Mouse (Mus musculus): ENCODE results near the gene Rnf24.
"Not testable (repeated sequence)": the region's sequence is repeated elsewhere in the genome, so short reads cannot be mapped to it uniquely, and the experiment has no call there.

Rnf24 gene

GRCm38 (mm10) chr2:131330548-131330947 lies 22.1 kb downstream of the Rnf24 start:
- DNase-seq: no peak

- peak; percentile 83 for DNase-seq
These were observed 23.7 kb downstream of the Rnf24 start for GRCm38 (mm10) chr2:131328981-131329380.

- no peak for DNase-seq
These were observed 26.6 kb downstream of the Rnf24 start for GRCm38 (mm10) chr2:131326044-131326443.

- DNase-seq: no peak
These were observed 29.0 kb downstream of the Rnf24 start for GRCm38 (mm10) chr2:131323675-131324074.

- peak; percentile 62 for DNase-seq
These were observed 31.5 kb downstream of the Rnf24 start for GRCm38 (mm10) chr2:131321192-131321591.

- DNase-seq: no peak
These were observed 33.3 kb downstream of the Rnf24 start for GRCm38 (mm10) chr2:131319401-131319800.

GRCm38 (mm10) chr2:131316167-131316566 lies 36.5 kb downstream of the Rnf24 start:
- DNase-seq: no peak

GRCm38 (mm10) chr2:131309296-131309695 lies 43.4 kb downstream of the Rnf24 start:
- DNase-seq: peak; percentile 76

- no peak for DNase-seq
These were observed 44.9 kb downstream of the Rnf24 start for GRCm38 (mm10) chr2:131307822-131308221.

GRCm38 (mm10) chr2:131307391-131307790 lies 45.3 kb downstream of the Rnf24 start:
- DNase-seq: no peak

GRCm38 (mm10) chr2:131305226-131305625 lies 47.5 kb downstream of the Rnf24 start:
- DNase-seq: not testable (repeated sequence)

- no peak for DNase-seq
These were observed 48.2 kb downstream of the Rnf24 start for GRCm38 (mm10) chr2:131304497-131304896.

- DNase-seq: no peak
These were observed 51.1 kb downstream of the Rnf24 start for GRCm38 (mm10) chr2:131301635-131302034.

- no peak for DNase-seq
These were observed 52.2 kb downstream of the Rnf24 start for GRCm38 (mm10) chr2:131300485-131300884.

GRCm38 (mm10) chr2:131298674-131299073 lies 54.0 kb downstream of the Rnf24 start:
- DNase-seq: not testable (repeated sequence)

- DNase-seq: no peak
These were observed 55.9 kb downstream of the Rnf24 start for GRCm38 (mm10) chr2:131296746-131297261.

GRCm38 (mm10) chr2:131290669-131291068 lies 62.0 kb downstream of the Rnf24 start:
- no peak for DNase-seq

GRCm38 (mm10) chr2:131286276-131286675 lies 66.4 kb downstream of the Rnf24 start:
- no peak for DNase-seq

GRCm38 (mm10) chr2:131281596-131281995 lies 71.1 kb downstream of the Rnf24 start:
- no peak for DNase-seq

GRCm38 (mm10) chr2:131276722-131277121 lies 76.0 kb downstream of the Rnf24 start:
- DNase-seq: no peak

- DNase-seq: no peak
These were observed 77.2 kb downstream of the Rnf24 start for GRCm38 (mm10) chr2:131275493-131275892.

GRCm38 (mm10) chr2:131265056-131265455 lies 87.6 kb downstream of the Rnf24 start:
- DNase-seq: no peak

- DNase-seq: no peak
These were observed 88.7 kb downstream of the Rnf24 start for GRCm38 (mm10) chr2:131264027-131264426.

GRCm38 (mm10) chr2:131262680-131263670 lies 89.7 kb downstream of the Rnf24 start:
- DNase-seq: peak; percentile 19

Measured in kidney, adult 9 months (tissue).